Mouse (Mus musculus) olfactory bulb, adult 2 months (tissue): ENCODE measurements around the gene She.

Experiments used
- CTCF ChIP-seq: fragments of 200-500 bp; IDR thresholded peaks from 2 replicates; pipeline ENCODE4 v1.5.1; 2012; ENCODE audit warnings: low read depth, mild to moderate bottlenecking, low read length, moderate library complexity; ENCODE audit not compliant: insufficient read depth
- POLR2A ChIP-seq: fragments of 200-500 bp; IDR thresholded peaks from 2 replicates; pipeline ENCODE4 v1.6.1; 2012; ENCODE audit warnings: mild to moderate bottlenecking, low read depth, low read length, moderate library complexity; ENCODE audit not compliant: insufficient read depth

GRCm38 (mm10) chr3:89874076-89874475 is 42.9 kb downstream of the She start:
- TF ChIP-seq POLR2A (no peak), CTCF (no peak)
